Mouse (Mus musculus) hindbrain, embryonic 14.5 days (tissue): ENCODE measurements around the gene Mpdu1. TPM values are rescaled to one million over a fixed set of nuclear protein-coding genes. Genes with fewer than 3 reads are reported as not detected.
A peak's percentile ranks its signal among the peaks of the same experiment; 100 is the strongest.

ENCODE experiments used
- ATAC-seq: fragments of 200-750 bp; cut with Nextera tagmentation; 2 replicates; pipeline ENCODE4 v1.8.0; 2017; ENCODE audit warnings: moderate number of reproducible peaks, mild to moderate bottlenecking, moderate TSS enrichment, moderate library complexity; ENCODE audit not compliant: low FRiP score
- DNase-seq: peaks from one replicate; pipeline ENCODE4 v3.0.0-alpha.2; 2015; ENCODE audit warnings: low spot score
- H3K27ac ChIP-seq: fragments of 300-500 bp; sonication (generic); 2 replicates; pipeline ENCODE4 v1.5.1; 2014; ENCODE audit warnings: mild to moderate bottlenecking, moderate library complexity
- H3K27me3 ChIP-seq: fragments of 300-500 bp; sonication (generic); 2 replicates; pipeline ENCODE4 v1.6.1; 2014; ENCODE audit warnings: mild to moderate bottlenecking, low read length, mixed read lengths; ENCODE audit not compliant: control insufficient read depth, insufficient read depth
- H3K36me3 ChIP-seq: fragments of 300-500 bp; sonication (generic); replicated peaks from 2 replicates; pipeline ENCODE4 v1.6.1; 2014; ENCODE audit not compliant: control insufficient read depth, insufficient read depth
- H3K4me1 ChIP-seq: fragments of 300-500 bp; sonication (generic); replicated peaks from 2 replicates; pipeline ENCODE4 v1.6.1; 2014; ENCODE audit warnings: antibody characterized with exemption, low read length, mixed read lengths; ENCODE audit not compliant: control insufficient read depth, insufficient read depth
- H3K4me2 ChIP-seq: fragments of 300-500 bp; sonication (generic); replicated peaks from 2 replicates; pipeline ENCODE4 v1.6.1; 2014; ENCODE audit warnings: mild to moderate bottlenecking, moderate library complexity
- H3K4me3 ChIP-seq: fragments of 300-500 bp; sonication (generic); replicated peaks from 2 replicates; pipeline ENCODE4 v1.5.1; 2014; ENCODE audit warnings: mild to moderate bottlenecking, low read length
- H3K9ac ChIP-seq: fragments of 300-500 bp; sonication (generic); 2 replicates; pipeline ENCODE4 v1.6.1; 2014
- H3K9me3 ChIP-seq: fragments of 300-500 bp; sonication (generic); 2 replicates; pipeline ENCODE4 v1.6.1; 2016; ENCODE audit warnings: low read length; ENCODE audit not compliant: control insufficient read depth
- WGBS: fragments of 180-500 bp; shearing (Covaris S2); extraction: QIAGEN DNeasy Blood & Tissue Kit; methylation state at CpG from one replicate; pipeline ENCODE4 v1.1.7; 2014; 5-methylcytosine and 5-hydroxymethylcytosine counted together
- polyA plus RNA-seq: library from polyadenylated mRNA; unstranded; fragments of >200 nt; fragmentation: Nextera tagmentation; extraction: Ambion mirVana; gene quantifications from 2 replicates; pipeline ENCODE4 v1.2.1, GENCODE M21; 2014

Mpdu1 gene
- polyA plus RNA-seq, 1 experiment from 2014 or later: 63.7 TPM

DNA sequence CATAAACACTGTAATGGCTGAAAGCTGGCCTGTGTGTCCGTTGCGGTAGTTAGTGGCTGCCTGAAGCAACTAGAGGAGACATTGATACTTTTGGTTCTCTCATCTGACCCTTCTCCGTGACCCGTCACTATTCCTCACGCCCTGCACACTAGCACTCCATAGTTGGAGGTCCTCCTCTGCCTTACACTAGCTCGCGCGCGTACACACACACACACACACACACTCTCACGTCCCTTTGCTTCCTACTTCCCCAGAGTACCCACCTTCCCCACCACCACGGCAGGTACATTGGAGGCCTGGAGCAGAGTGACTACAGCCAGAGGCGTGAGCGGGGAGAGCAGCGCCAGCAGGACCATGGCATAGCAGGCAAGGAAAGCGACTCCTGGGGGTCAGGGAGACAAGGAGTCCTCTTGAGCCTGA lies 5.0 kb downstream of the Mpdu1 start:
- H3K36me3 ChIP-seq: peaks cover 68% of the 10 kb centered on the region
- H3K4me1 ChIP-seq: peaks cover 8% of the 10 kb centered on the region; the same call in 1 of the 2 replicates
- DNase-seq (no peak), ATAC-seq (no peak)
- H3K4me3 ChIP-seq: no peak overlapping the region
- WGBS: 84% methylated on average over 15 of the region's 15 CpGs
- no peak overlapping the region for H3K27ac ChIP-seq
- no peaks in the 10 kb centered on the region for H3K9me3 ChIP-seq
- no peak overlapping the region for H3K9ac ChIP-seq
- H3K27me3 ChIP-seq: no peaks in the 10 kb centered on the region
- no peak overlapping the region for H3K4me2 ChIP-seq

DNA sequence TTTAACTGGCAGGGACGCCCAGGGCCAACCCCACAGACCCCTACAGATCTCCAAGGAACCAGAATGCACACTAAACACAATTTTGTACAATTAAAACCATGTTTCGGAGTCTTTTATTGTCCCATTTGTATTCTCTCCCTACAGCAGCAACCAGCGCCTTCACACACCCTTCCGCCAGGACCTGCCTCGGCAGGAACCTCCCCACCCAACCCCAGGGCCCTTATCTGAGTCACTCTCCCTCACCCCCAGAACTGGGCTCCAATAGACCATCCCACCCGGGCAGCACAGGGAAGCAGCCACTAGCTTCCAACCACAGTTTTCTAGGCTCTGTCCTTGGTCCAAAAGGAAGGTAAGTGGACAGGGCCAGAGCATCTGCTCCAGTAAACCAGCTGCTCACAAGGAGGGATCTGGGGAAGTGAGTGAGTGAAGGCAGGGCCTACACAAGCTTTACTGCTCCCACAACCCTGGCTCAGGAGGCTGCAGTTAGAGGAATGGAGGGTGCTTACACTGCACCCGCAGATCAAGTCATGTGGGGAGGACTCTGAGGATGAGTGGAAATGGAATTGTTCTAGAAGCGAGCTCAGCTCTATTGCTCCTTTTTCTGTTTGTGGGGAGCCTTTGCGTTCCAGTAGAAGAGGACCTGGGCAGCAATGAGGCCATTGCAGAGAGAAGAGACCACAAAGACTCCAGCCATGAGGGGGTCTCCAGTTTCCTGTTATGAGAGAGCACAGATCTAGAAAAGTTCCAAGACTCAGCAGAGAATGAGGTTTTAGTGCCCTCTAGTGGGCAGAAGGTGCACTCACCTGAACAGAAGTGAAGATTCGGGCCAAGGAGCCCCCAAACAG lies 5.6 kb downstream of the Mpdu1 start:
- ATAC-seq (no peak), DNase-seq (peak; percentile 82)
- Histone ChIP-seq H3K36me3 (peaks cover 74% of the 10 kb centered on the region), H3K27ac (no peak overlapping the region), H3K4me2 (no peak overlapping the region), H3K4me1 (peaks cover 7% of the 10 kb centered on the region; the same call in 1 of the 2 replicates), H3K9me3 (no peaks in the 10 kb centered on the region), H3K9ac (no peak overlapping the region), H3K27me3 (no peaks in the 10 kb centered on the region), H3K4me3 (no peak overlapping the region)
- WGBS: 83% methylated on average over 10 of the region's 10 CpGs

DNA sequence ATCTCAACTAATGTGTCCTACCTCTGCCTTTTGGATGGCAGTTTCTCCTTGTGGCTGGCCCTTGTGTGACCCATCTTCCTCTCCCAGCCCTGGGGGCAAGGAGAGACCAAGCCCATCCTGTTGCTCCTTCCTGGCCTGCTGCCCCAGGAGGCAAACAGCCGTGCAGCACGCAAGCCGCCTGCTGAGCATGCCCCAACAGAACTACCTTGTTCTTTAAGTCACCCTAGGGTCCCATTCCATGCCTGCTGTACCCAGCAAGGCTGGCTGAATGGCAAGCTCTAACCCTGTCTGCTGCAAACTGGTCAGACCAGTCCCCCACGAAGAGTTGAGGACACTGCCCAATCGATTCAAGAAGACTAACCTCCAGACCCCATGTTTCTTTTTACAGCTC lies 6.4 kb downstream of the Mpdu1 start:
- peaks cover 82% of the 10 kb centered on the region for H3K36me3 ChIP-seq
- no peak overlapping the region for H3K4me2 ChIP-seq
- no peaks in the 10 kb centered on the region for H3K4me1 ChIP-seq
- no peak overlapping the region for H3K9ac ChIP-seq
- H3K4me3 ChIP-seq: no peak overlapping the region
- H3K27me3 ChIP-seq: no peaks in the 10 kb centered on the region
- 90% methylated on average over 5 of the region's 5 CpGs for WGBS
- DNase-seq (no peak), ATAC-seq (no peak)
- no peaks in the 10 kb centered on the region for H3K9me3 ChIP-seq
- H3K27ac ChIP-seq: no peak overlapping the region

DNA sequence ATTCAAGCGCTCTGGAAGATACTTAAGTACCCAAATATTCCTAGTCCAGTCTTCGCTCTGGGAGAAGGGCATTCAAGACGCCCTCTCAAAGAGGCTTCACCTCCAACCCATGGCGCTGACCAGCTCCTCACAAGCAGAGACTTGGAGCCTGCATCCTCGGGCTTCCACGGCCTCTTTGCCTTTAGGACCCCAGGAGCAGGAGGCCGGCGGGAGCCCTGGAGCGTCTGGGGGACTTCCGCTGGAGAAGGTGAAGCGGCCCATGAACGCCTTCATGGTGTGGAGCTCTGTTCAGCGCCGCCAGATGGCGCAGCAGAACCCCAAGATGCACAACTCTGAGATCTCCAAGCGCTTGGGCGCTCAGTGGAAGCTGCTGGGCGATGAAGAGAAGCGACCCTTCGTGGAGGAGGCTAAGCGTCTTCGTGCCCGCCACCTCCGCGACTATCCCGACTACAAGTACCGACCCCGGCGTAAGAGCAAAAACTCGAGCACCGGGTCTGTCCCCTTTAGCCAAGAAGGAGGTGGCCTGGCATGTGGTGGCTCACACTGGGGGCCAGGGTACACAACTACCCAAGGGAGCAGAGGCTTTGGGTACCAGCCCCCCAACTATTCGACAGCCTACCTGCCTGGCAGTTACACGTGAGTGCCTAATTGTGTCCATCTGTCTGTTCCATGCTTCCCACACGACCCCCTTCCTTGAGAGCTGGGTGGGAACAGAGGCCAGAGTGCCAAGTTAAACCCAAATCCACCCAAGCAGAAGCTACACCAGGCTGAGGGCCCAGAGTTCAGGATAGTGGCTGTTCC lies 7.0 kb downstream of the Mpdu1 start, which contains the start of gene Sox15:
Gene Sox15, plus strand, starts transcription at position 51 of the 801 bp plus-strand sequence.
- no peak within 1 kb of the TSS for H3K4me3 ChIP-seq
- peaks cover 88% of the 10 kb centered on the region for H3K36me3 ChIP-seq
- no peak within 1 kb of the TSS for H3K4me2 ChIP-seq
- DNase-seq (peak; percentile 83), ATAC-seq (peak; percentile 65)
- no peaks in the 10 kb centered on the region for H3K9me3 ChIP-seq
- 24% methylated on average over 34 of the region's 34 CpGs for WGBS
- no peaks in the 10 kb centered on the region for H3K4me1 ChIP-seq
- H3K27ac ChIP-seq: no peak within 1 kb of the TSS
- H3K9ac ChIP-seq: no peak within 1 kb of the TSS
- H3K27me3 ChIP-seq: no peaks in the 10 kb centered on the region

DNA sequence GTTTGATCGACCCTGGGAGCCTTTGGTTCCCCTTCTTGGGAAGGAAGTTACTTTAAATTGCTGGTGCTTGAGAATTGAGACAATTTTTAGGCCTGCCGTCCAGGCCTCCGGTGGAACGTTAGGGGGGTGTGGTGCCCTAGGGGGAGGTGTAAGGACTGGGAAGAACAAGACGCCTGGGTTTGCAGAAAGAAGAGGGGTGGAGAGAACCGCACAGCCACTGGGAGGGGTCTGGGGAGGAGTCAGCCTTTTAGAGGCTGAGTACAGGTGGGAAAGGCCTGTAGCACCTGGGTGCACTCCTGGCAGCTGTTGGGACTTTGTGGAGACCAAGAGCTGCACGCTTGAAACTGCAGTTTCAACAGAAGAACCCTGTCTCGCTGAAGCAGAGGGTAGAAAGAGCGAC lies 7.7 kb downstream of the Mpdu1 start:
- no peaks in the 10 kb centered on the region for H3K27me3 ChIP-seq
- ATAC-seq (no peak), DNase-seq (no peak)
- peaks cover 90% of the 10 kb centered on the region for H3K36me3 ChIP-seq
- H3K9ac ChIP-seq: no peak overlapping the region
- 48% methylated on average over 9 of the region's 9 CpGs for WGBS
- H3K4me1 ChIP-seq: no peaks in the 10 kb centered on the region
- H3K4me3 ChIP-seq: no peak overlapping the region
- H3K9me3 ChIP-seq: no peaks in the 10 kb centered on the region
- no peak overlapping the region for H3K4me2 ChIP-seq
- H3K27ac ChIP-seq: no peak overlapping the region

DNA sequence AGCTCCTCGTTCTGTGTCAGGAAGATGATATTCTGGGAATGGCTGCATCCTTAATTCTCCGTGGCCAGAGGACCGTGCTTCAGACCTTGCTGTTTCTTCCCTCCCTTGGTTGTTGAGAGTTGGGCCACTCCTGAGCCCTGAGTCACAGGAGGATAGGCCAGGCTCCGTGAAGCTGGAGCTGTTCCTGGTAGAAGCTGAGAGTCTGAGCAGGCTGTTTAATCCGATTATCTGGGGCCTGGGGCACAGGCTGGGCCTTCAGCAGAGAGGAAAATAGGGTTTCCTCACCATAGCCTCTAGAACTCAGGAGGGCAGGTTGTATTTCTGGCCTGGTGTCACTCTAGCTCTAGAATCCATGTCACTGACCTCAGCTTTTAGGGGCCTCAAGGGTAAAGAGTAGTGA lies 9.0 kb downstream of the Mpdu1 start:
- no peak overlapping the region for H3K4me3 ChIP-seq
- WGBS: 69% methylated on average over 5 of the region's 5 CpGs
- ATAC-seq (no peak), DNase-seq (no peak)
- H3K9me3 ChIP-seq: no peaks in the 10 kb centered on the region
- no peak overlapping the region for H3K9ac ChIP-seq
- no peak overlapping the region for H3K27ac ChIP-seq
- no peaks in the 10 kb centered on the region for H3K27me3 ChIP-seq
- peaks cover 91% of the 10 kb centered on the region for H3K36me3 ChIP-seq
- H3K4me1 ChIP-seq: no peaks in the 10 kb centered on the region
- H3K4me2 ChIP-seq: no peak overlapping the region

DNA sequence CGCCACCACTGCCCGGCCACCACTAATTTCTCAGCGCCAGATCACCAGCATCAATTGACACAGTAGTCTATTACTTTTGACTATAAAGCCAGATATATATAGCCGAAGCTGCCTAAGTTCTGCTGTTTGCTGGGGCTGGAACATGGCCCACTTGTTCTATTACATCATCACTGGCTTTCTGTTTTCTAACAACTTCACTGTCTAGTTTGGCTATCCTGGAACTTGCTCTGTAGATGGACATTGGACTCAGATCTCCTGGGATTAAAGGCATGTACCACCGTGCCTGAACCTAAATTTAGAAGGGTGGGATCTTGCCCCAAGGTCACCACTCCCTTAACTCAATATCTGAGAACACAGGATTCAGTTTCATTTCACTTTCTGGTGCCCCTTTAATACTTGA lies 16.6 kb downstream of the Mpdu1 start:
- 97% methylated on average over 5 of the region's 5 CpGs for WGBS

DNA sequence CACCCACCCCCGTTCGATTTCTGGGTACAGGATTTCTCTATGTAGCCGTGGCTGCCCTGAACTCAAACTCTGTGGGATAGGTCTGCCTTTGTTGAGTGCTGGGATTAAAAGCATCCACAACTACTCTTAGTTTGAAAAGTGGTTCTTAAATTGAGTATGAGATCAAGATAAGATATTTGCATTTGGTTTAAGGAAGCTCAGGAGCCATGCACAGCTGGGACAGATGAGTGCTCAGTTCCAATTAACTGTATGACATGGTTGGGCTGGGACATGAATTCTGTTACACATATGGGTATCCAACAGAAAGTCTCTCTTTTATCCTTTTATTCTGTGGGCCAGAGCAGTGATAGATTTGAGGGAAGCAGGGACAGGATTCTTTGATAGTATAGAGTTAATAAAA lies 27.0 kb downstream of the Mpdu1 start:
- peaks cover 29% of the 10 kb centered on the region for H3K4me1 ChIP-seq
- H3K9ac ChIP-seq: no peak overlapping the region
- peak overlapping the region; percentile 62; the same call in 1 of the 2 replicates for H3K4me2 ChIP-seq
- H3K9me3 ChIP-seq: no peaks in the 10 kb centered on the region
- no peaks in the 10 kb centered on the region for H3K27me3 ChIP-seq
- no peak overlapping the region for H3K27ac ChIP-seq
- no peak overlapping the region for H3K4me3 ChIP-seq
- H3K36me3 ChIP-seq: peaks cover 30% of the 10 kb centered on the region
- DNase-seq (no peak), ATAC-seq (no peak)
- 93% methylated on average over 3 of the region's 3 CpGs for WGBS

More for the DNA sequence above, 16.6 kb downstream of the Mpdu1 start:
- no peaks in the 10 kb centered on the region for H3K27me3 ChIP-seq
- H3K4me1 ChIP-seq: no peaks in the 10 kb centered on the region
- no peak overlapping the region for H3K9ac ChIP-seq
- ATAC-seq (no peak), DNase-seq (no peak)
- H3K4me3 ChIP-seq: no peak overlapping the region
- H3K36me3 ChIP-seq: peaks cover 100% of the 10 kb centered on the region
- no peak overlapping the region for H3K4me2 ChIP-seq
- no peak overlapping the region for H3K27ac ChIP-seq
- no peaks in the 10 kb centered on the region for H3K9me3 ChIP-seq

DNA sequence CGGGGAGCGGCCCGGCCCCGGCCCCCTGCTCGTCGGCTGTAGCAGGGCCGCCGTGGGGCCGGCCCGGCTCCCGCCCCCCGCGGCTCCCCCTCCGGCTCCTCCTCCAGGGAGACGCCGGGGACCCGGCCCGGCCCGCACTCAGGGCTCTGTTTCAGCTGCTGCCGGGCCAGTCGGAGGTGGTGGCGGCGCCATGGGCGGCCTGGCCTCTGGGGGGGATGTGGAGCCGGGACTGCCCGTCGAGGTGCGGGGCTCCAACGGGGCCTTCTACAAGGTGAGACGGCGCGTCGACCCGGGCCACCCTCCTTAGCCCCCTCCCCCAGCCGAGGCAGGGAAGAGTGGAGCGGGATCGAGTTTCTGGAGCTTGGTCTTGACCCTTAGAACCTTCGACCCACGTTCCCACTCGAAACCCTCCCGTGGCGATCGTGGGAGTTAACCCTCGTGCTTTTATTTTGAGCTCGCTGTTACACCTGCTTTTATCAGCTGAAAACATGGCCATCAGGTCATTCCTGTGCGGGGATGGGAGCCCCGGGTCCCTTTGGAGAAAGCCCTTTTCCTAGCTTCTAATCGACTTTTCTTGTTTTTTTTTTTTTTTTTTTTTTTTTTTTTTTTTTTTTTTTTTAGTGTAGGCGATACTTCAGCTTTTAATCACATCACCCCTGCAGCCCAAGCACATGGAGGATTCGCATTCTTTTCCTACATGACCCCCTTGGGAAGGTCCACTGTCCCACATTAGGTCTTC lies 29.1 kb downstream of the Mpdu1 start:
- H3K27me3 ChIP-seq: no peaks in the 10 kb centered on the region
- DNase-seq (no peak), ATAC-seq (peak; percentile 43)
- H3K4me1 ChIP-seq: peaks cover 29% of the 10 kb centered on the region
- peak overlapping the region; percentile 93 for H3K27ac ChIP-seq
- peak overlapping the region; percentile 94 for H3K4me3 ChIP-seq
- H3K9ac ChIP-seq: peak overlapping the region; percentile 97
- H3K9me3 ChIP-seq: no peaks in the 10 kb centered on the region
- WGBS: 1% methylated on average over 46 of the region's 50 CpGs
- H3K4me2 ChIP-seq: peak overlapping the region; percentile 62
- peaks cover 13% of the 10 kb centered on the region; the same call in 1 of the 2 replicates for H3K36me3 ChIP-seq
